Mouse (Mus musculus): ENCODE measurements around the gene Vasp. TPM values are rescaled to one million over a fixed set of nuclear protein-coding genes. Genes with fewer than 3 reads are reported as not detected.

Gene Vasp
- polyA plus RNA-seq, 1 experiment from 2014 or later = 45.6 TPM

DNA sequence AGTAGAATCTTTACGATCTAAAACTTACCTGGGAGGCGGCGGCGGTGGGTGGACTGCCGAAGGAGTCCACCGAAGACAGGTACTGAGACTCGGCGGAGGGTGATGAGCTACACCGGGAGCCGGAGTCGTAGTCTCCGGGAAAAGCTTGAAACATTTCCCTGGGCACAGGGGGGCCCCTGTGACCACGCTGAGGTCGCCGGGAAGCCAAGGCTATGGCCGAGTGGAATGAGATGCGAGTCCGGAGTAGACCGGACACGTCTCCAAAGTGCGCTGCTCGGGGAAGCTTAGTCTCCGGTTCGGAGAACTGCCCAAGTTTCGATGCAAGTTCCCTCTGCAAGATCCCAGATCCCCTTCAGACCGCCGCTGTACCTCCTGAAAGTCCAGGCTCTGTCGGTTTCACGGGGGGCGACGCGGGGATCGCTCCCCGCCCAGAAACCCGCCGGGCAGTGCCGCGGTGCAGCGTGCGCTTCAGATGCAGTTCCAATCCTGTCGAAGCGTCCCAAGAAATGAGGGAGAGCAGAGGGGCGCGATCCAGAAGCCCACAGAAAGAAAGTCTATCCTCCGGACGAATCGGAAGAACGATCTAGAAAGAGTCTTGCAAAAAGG lies 37.8 kb upstream of the Vasp start:
- Histone ChIP-seq H3K4me2 (peak overlapping the region; percentile 99), H3K27ac (no peak overlapping the region), H3K4me3 (replicated peaks) (peak overlapping the region; percentile 68), H3K36me3 (no peaks in the 10 kb centered on the region), H3K27me3 (peaks cover 76% of the 10 kb centered on the region), H3K4me1 (replicated peaks) (peaks cover 36% of the 10 kb centered on the region), H3K9ac (peak overlapping the region; percentile 69), H3K9me3 (replicated peaks) (no peaks in the 10 kb centered on the region)
- WGBS (ENCODE audit: insufficient replicate concordance) = under 1% methylated on average over 48 of the region's 48 CpGs
- DNase-seq (no peak), ATAC-seq (ENCODE audit: low read depth) (no peak)

DNA sequence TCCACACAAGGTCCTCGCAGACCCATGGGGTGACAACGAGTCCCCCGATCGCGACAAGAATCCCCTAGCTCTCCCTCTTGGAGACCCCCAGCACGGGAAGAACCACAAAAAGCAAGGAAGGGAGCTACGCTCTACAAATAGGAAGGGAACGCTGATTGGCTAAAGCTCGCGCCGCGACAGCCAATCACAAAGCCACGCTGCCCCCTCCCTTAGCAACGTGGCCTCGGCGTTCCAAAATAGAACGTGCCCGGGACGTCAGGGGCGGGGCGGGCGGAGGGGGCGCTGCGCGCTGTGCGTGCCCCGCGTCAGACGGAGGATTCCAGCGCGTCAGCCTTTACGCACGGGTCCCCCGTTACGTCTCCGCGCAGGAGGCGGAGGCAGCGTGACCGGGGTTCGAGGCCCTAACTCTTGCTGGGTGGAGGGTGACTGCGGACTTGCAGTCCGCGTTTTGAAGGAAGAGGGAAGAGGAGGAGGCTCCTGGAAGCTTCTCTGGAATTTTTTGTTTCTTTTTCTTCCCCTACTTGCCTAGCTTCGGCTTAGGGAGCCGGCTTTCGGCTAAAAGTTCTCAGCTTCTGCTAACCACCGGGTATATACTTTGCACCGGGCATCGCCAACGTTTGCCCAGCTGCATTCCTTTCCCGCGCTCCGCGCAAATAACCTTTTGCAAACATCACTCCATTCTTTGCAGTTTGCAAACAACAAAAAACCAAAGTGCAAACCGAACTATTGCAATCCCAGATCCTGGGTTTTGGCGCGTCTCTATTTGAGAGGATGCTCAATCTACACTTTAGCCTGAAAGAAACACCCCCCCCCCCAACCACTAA lies 37.0 kb upstream of the Vasp start:
- no peak overlapping the region for H3K27ac ChIP-seq
- H3K27me3 ChIP-seq = peaks cover 78% of the 10 kb centered on the region
- H3K4me1 ChIP-seq (replicated peaks) = peaks cover 43% of the 10 kb centered on the region
- peak overlapping the region; percentile 68 for H3K4me3 ChIP-seq (replicated peaks)
- peak overlapping the region; percentile 69 for H3K9ac ChIP-seq
- H3K36me3 ChIP-seq = no peaks in the 10 kb centered on the region
- DNase-seq (peak; percentile 90), ATAC-seq (ENCODE audit: low read depth) (peak; percentile 83)
- no peaks in the 10 kb centered on the region for H3K9me3 ChIP-seq (replicated peaks)
- under 1% methylated on average over 58 of the region's 58 CpGs for WGBS (ENCODE audit: insufficient replicate concordance)
- H3K4me2 ChIP-seq = peak overlapping the region; percentile 99

DNA sequence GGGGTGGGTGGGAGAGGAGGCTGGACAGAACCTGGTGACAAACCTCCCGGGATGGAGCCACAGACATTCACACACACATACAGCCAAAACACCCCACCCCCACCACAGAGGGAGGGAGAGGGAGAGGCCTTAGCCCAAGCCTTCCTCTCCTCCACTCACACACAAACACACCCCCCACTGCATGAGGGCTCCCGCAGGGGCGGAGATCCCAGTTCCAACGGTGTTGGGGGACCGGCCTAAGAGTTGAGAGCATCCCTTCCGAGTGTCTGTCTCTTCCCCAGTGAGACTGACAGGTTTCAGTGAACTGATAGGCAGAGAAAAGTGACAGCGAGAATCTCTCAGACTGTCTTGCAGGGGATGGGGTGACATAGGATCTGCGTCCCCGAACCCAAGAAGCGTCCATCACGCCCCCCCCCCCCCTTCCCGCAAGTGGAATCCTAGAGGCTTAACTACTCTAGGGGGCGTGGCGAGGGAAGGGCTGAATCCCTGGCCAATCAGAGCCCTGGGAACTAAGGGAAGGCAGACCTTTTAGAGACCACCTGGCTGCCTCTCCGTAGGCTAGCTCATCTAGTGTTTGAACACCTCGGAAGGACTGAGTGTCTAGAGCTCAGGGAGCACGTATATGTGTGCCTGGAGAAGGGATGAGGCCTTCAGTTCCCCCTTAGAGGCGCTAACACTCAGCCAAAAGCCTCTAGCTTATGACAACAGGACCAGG lies 36.3 kb upstream of the Vasp start:
- H3K9ac ChIP-seq = peak overlapping the region; percentile 50
- H3K9me3 ChIP-seq (replicated peaks) = no peaks in the 10 kb centered on the region
- 4% methylated on average over 18 of the region's 18 CpGs for WGBS (ENCODE audit: insufficient replicate concordance)
- no peak overlapping the region for H3K27ac ChIP-seq
- H3K4me3 ChIP-seq (replicated peaks) = peak overlapping the region; percentile 68
- H3K27me3 ChIP-seq = peaks cover 78% of the 10 kb centered on the region
- ATAC-seq (ENCODE audit: low read depth) = peak; percentile 19
- H3K36me3 ChIP-seq = no peaks in the 10 kb centered on the region
- H3K4me1 ChIP-seq (replicated peaks) = peaks cover 45% of the 10 kb centered on the region
- H3K4me2 ChIP-seq = peak overlapping the region; percentile 99
- peak; percentile 55 for DNase-seq

DNA sequence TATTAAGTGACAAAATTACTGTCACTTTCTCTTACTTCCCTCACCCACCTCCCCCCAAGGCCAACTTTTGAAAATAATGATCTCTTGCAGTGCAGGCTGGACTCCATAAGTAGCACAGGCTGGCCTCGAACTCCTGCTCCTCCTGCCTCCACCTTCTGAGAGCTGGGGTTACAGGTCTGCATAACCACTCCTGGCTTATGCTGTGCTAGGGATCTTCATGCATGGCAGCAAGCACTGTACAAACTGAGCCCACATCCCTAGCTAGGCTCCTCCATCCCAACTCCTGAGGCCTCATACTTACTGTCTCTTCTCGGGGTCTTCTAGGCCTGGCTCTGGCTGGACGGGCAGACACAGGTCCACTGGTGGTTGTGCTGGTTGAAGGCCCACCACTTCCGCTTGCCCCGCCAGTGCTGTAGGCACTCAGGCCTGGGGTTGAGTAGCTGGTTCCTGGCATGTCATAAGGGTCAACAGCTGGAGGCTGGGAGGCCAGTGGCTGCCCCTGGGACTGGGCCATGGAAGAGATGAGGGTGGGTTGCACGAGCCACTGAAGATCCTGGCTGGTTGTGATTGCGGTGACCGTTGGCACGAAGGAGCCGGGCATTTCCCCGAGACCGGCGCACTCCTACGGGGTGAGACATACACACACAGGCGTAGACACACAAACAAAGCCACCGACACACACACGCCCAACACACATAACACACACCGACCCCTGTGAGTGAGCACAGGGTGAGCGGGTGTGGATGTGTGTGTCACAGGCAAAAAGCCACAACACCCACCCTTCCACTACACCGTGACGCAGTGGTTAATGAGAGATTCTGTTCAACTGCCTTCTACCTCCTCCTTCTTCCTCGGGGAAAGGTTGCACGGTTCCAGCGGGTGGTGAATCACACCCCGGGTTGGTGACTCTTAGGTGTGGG lies 35.5 kb upstream of the Vasp start:
- no peak overlapping the region for H3K4me3 ChIP-seq (replicated peaks)
- H3K27me3 ChIP-seq = peaks cover 80% of the 10 kb centered on the region
- H3K36me3 ChIP-seq = no peaks in the 10 kb centered on the region
- no peak for DNase-seq
- H3K4me2 ChIP-seq = peak overlapping the region; percentile 99
- 64% methylated on average over 25 of the region's 25 CpGs for WGBS (ENCODE audit: insufficient replicate concordance)
- H3K4me1 ChIP-seq (replicated peaks) = peaks cover 45% of the 10 kb centered on the region
- H3K9ac ChIP-seq = no peak overlapping the region
- H3K9me3 ChIP-seq (replicated peaks) = no peaks in the 10 kb centered on the region
- H3K27ac ChIP-seq = no peak overlapping the region
- no peak for ATAC-seq (ENCODE audit: low read depth)

DNA sequence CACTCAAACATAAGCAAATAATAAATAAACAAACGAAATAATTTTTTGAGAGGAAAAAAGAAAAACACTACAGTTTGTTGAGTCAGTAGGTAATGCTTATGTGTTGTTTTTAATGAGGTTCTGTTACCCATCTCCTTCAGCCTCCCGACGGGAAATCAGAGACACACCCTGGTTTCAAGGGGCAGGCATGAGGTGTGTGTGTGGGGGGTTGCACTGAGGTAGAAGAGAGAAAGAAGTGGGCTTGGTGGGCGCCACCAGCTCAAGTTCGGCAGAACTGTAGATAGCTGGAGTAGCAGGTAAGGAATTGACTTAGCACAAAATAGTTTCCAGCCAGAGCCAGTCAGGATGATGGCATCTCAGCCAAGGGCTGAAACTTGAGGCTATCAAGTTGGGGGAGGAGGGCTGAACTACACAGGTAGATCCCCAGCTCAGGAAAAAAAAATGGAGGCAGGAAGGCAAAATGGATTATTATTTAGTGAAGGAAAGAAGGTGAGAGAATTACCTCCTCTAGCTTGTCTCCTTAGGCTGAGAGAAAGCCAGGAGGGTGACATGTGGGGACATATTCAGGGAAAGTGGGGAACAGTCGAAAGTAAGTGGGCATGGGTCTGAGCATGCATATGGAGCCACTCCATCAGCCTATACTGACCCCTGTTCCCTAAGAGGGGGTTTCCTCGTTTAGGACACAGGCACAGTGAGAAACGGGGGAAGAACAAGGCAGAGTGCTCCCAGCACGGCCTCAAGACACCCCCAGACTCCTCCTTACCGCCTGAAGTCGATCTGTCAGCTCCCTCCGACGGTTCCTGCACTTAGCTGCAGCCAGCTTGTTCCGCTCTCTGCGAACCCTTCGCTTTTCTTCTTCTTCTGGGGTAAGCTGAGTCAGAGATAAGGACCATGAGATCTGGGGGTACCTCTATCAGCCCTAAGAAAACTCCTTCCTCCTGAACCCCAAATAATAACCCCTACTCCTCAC lies 34.5 kb upstream of the Vasp start:
- no peak for ATAC-seq (ENCODE audit: low read depth)
- no peaks in the 10 kb centered on the region for H3K9me3 ChIP-seq (replicated peaks)
- peaks cover 51% of the 10 kb centered on the region for H3K4me1 ChIP-seq (replicated peaks)
- H3K9ac ChIP-seq = no peak overlapping the region
- DNase-seq = no peak
- H3K4me3 ChIP-seq (replicated peaks) = no peak overlapping the region
- 45% methylated on average over 16 of the region's 16 CpGs for WGBS (ENCODE audit: insufficient replicate concordance)
- no peaks in the 10 kb centered on the region for H3K36me3 ChIP-seq
- no peak overlapping the region for H3K4me2 ChIP-seq
- peaks cover 81% of the 10 kb centered on the region for H3K27me3 ChIP-seq
- no peak overlapping the region for H3K27ac ChIP-seq

DNA sequence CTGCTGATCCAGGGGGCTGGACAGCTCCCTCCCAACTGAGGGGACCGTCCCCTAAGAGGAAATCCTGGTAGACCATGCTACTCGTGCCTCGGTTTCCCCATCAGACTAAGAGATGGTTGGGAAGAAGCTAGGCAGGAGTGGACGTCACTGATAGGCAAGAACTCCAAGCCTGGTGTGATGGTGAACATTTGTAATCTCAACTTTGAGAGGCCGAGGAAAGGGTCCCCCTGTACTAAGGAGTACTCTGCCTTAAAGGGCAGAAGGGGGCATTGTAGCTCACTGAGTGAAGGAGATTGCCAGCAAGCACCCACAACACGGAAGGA lies 33.8 kb upstream of the Vasp start:
- peaks cover 81% of the 10 kb centered on the region for H3K27me3 ChIP-seq
- H3K4me3 ChIP-seq (replicated peaks) = no peak overlapping the region
- H3K36me3 ChIP-seq = no peaks in the 10 kb centered on the region
- DNase-seq (no peak), ATAC-seq (ENCODE audit: low read depth) (no peak)
- no peaks in the 10 kb centered on the region for H3K9me3 ChIP-seq (replicated peaks)
- WGBS (ENCODE audit: insufficient replicate concordance) = 8% methylated on average over 6 of the region's 6 CpGs
- H3K9ac ChIP-seq = no peak overlapping the region
- H3K27ac ChIP-seq = no peak overlapping the region
- H3K4me1 ChIP-seq (replicated peaks) = peaks cover 48% of the 10 kb centered on the region
- no peak overlapping the region for H3K4me2 ChIP-seq

DNA sequence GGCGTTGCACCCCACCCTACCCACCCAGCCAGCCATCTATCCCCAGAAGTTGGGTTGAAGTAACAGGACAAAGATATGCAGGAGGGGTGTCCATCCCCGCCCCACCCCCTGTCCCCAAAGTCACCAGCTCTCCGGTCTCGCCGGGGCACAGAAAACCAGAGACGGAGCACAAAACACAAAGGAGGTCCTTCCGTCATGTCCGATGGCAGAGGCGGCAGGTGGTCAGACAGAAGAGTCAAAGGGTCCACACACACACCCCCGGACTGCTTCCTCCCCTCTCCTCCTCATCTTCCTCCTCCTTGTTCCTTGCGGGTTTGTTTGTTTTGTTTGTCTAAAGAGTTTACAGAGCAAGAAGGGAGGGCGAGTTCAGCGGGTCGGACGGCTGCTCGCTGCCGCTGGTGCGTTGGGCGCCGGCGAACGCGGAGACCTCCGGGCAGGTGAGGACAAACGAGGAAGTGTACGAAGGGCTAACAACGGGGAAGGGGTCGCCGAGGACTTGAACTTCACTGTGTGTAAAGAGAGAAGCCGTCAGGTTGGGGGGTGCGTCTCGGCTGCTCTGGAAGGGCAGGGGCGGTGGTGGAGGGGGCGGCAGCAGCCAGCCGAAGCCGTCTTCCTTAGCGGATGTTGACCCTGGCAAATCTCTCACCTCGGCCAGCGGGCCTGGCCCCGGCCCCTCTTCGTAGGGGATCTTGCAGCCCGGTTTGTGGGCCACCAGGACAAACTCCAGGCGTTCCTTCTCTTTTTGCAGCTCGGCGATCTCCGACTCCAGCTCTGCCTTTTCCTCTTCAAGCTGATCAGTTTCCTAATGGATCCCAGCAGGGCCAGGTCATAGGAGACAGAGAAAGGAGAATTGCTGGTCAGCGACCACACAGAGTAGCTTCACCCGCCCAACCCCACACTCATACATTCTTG lies 33.1 kb upstream of the Vasp start:
- Histone ChIP-seq H3K9me3 (replicated peaks) (no peaks in the 10 kb centered on the region), H3K27me3 (peaks cover 81% of the 10 kb centered on the region), H3K9ac (no peak overlapping the region), H3K36me3 (no peaks in the 10 kb centered on the region), H3K4me1 (replicated peaks) (peaks cover 45% of the 10 kb centered on the region), H3K27ac (no peak overlapping the region), H3K4me3 (replicated peaks) (peak overlapping the region; percentile 38), H3K4me2 (peak overlapping the region; percentile 41)
- no peak for ATAC-seq (ENCODE audit: low read depth)
- no peak for DNase-seq
- WGBS (ENCODE audit: insufficient replicate concordance) = 4% methylated on average over 48 of the region's 48 CpGs

DNA sequence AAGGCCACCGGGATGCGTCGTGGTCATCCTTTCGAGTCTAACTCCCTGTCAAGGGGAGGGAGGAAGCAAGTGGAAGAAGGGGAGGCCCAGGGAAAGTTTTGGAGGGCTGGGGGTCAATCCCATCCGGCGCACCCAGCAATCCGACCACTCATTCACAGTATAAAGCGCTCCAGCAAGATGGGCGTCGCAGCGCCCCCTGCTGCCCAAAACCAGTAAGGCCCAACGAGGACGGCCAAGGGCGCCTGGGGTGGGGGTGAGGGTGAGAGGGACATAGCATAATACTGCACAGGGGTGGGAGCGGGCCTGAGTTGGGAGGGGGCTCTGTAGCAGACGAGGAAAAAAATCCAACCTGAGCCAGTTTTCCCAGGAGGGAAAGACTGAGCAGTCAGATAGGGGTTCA lies 32.2 kb upstream of the Vasp start:
- no peak overlapping the region for H3K27ac ChIP-seq
- H3K36me3 ChIP-seq = no peaks in the 10 kb centered on the region
- H3K4me3 ChIP-seq (replicated peaks) = no peak overlapping the region

DNA sequence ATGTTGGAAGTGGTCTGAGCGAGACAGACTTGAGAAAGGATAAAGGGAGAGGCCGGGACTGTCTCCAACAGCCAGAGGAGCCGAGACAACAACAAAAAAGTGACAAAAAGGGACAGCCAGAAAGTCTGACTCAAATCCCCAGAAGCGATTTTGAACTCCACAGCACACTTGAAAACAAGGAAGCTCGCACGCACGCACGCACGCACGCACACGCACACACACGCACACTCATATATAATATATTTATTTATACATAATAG lies 31.4 kb upstream of the Vasp start:
- peaks cover 68% of the 10 kb centered on the region for H3K27me3 ChIP-seq

More for the DNA sequence above, 32.2 kb upstream of the Vasp start:
- DNase-seq (peak; percentile 60), ATAC-seq (ENCODE audit: low read depth) (no peak)
- peaks cover 35% of the 10 kb centered on the region for H3K4me1 ChIP-seq (replicated peaks)
- peak overlapping the region; percentile 41 for H3K4me2 ChIP-seq
- no peaks in the 10 kb centered on the region for H3K9me3 ChIP-seq (replicated peaks)
- peaks cover 73% of the 10 kb centered on the region for H3K27me3 ChIP-seq
- no peak overlapping the region for H3K9ac ChIP-seq
- WGBS (ENCODE audit: insufficient replicate concordance) = 2% methylated on average over 16 of the region's 16 CpGs

More for the DNA sequence above, 31.4 kb upstream of the Vasp start:
- H3K27ac ChIP-seq = no peak overlapping the region
- DNase-seq = no peak
- WGBS (ENCODE audit: insufficient replicate concordance) = 74% methylated on average over 12 of the region's 12 CpGs
- H3K4me1 ChIP-seq (replicated peaks) = peaks cover 28% of the 10 kb centered on the region
- H3K36me3 ChIP-seq = no peaks in the 10 kb centered on the region
- no peak overlapping the region for H3K4me3 ChIP-seq (replicated peaks)
- no peak overlapping the region for H3K9ac ChIP-seq
- no peaks in the 10 kb centered on the region for H3K9me3 ChIP-seq (replicated peaks)
- no peak for ATAC-seq (ENCODE audit: low read depth)
- no peak overlapping the region for H3K4me2 ChIP-seq
